Mouse (Mus musculus): ENCODE data around the gene Grip1. TPM values are rescaled to one million over a fixed set of nuclear protein-coding genes. Genes with fewer than 3 reads are reported as not detected.

Gene Grip1
- total RNA-seq, 2 experiments from 2014 or later: 17.7 to 22.7 TPM

DNA sequence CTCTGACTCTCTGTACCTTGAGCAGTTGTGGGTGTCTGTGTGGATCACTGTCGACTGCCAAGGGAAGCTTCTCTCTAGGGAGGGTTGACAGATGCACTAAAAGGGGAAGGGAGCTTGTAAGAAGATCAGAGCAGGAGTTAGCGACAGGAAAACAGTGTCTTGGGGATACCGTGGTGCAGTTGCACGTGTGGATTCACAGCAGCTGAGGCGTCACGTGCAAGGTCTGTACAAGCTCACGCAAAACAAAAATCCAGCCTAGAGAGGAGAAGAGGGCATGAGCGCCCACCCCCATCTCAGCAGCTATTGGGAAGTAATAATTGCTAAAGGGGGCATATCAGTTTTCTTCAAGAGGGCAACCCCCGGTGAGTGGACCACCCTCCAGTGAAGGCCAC, 350.8 kb downstream of the Grip1 start:
- DNase-seq (ENCODE audit: low spot score in 2 of 2): no peak
- intact Hi-C loops (cut with DNase I): loop anchor here (10.0 kb wide), 1 partner anchor 400 kb away; the partner anchor contains the start of genes Irak3 and Tmbim4

DNA sequence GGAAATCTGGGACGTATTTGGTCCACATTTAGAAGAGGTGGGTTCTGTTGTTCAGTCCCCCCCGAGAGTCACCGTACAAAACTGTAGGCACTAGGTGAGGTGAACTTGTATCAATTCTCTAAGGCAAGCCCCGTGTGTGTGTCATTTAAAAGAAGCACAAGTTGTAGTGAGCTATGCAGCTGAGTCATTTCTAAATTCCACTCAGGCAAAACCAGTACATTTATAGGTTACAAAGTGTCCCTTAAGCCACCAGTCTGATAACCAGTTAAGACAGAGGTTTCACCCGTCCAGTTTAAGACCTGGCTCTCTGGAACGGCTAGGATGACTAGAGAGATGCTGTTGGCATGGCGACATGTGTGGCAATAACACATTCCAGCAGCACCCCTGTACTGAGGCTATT, 351.5 kb downstream of the Grip1 start:
- no peak for DNase-seq (ENCODE audit: low spot score in 2 of 2)
- intact Hi-C loops (cut with DNase I): loop anchor here (10.0 kb wide), 1 partner anchor 400 kb away; the partner anchor contains the start of genes Irak3 and Tmbim4

DNA sequence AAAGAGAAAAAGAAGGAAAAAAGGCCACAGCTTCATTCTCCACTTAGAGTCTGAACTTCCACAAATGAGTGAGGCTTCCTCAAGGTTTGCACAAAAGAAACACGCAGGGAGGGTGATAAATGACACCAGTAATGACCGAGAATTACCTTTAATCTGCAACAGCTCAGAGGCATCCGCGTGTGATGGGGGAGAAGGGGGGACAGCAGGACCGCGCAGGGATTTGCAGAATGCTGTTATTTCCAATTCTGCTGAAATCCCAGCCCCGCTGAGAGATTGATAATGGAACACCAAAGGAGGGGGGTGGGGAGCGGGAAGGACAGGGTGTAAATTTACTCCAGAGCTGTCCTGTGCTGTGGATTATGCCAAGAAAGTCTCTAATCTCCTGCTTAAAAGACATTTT, 352.5 kb downstream of the Grip1 start:
- DNase-seq (ENCODE audit: low spot score in 2 of 2): no peak
- intact Hi-C loops (cut with DNase I): loop anchor here (10.0 kb wide), 1 partner anchor 399 kb away; the partner anchor contains the start of genes Irak3 and Tmbim4

DNA sequence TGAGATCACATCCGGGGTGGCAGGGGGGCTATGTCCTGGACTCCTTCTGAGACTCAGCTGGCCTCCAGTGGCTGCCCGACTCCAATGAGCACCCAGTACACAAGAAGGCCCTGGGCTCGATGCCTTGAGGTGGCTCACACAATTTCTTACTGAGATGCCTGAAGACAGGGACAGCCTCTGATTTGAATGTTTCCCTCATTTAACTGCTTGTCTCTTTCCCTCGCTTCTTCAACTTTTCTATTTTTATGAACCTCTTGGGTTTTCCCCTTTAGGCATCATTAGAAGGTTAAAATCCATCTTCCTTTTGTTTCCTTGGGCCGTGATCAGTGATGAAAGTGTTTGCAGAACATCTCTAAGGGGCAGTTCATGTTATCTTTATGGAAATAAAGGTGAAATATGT, 354.8 kb downstream of the Grip1 start:
- no peak for DNase-seq (ENCODE audit: low spot score in 2 of 2)
- intact Hi-C loops (cut with DNase I): loop anchor here (10.0 kb wide), 1 partner anchor 396 kb away; the partner anchor contains the start of genes Irak3 and Tmbim4

DNA sequence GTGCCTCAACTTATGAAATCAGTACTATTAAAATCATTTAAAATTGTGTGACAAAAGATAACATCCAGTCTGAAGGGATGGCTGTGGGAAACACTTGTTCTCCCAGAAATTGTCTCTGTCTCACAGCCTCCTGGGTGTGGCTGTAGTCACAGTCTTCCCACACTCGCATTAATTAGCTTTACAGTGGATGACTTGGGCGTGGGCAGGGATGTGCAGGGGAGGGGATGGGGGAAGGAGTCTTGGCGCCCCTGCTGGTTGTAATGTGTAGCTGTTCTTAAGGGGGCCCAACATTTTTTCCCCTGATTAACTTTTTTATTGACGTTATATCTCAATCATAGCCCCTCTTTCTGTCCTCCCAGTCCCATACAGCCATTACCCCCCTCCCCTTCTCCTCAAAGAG, 360.5 kb downstream of the Grip1 start:
- no peak for DNase-seq (ENCODE audit: low spot score in 2 of 2)
- intact Hi-C loops (cut with DNase I): no loop called here

DNA sequence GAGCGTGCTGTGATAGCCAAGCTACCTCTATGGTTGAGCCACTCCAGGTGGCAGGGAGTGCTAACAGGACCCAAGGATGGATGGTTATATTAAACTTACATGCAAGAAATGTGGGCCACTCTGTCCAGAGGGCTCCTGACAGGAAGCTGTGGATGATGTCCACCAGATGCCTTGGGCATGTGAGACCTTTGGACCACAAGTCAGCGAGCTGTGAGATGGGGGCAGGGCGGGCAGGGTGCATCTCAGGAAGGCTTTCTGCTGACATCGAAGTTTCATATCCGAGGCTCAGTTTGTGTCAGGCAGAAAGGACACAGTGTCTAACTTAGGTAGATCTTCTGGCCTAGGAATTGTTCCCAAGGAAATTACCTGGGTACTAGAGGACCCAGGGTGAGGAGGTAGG, 362.4 kb downstream of the Grip1 start:
- no peak for DNase-seq (ENCODE audit: low spot score in 2 of 2)
- intact Hi-C loops (cut with DNase I): no loop called here

DNA sequence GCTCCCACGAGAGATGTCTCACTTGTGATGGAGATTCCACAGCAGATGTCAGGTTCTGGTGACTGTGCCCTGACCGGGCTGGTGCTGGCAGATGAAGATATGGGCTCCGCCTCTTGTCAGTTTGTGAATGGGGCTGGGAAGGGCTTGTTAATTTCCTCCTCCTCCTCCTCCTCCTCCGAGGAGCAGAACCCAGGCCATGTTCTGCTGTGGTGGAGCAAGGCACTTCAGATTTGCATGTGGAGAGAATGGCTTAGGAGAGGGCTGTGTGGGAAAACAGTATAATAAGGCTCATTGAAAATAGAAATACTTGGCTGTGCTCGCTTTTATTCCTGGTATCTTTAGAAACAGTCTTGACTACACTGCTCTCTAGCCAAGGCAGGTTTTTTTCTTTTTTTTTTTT, 364.8 kb downstream of the Grip1 start:
- intact Hi-C loops (cut with DNase I): no loop called here
- DNase-seq (ENCODE audit: low spot score in 2 of 2): peak; percentile 18 to 22

DNA sequence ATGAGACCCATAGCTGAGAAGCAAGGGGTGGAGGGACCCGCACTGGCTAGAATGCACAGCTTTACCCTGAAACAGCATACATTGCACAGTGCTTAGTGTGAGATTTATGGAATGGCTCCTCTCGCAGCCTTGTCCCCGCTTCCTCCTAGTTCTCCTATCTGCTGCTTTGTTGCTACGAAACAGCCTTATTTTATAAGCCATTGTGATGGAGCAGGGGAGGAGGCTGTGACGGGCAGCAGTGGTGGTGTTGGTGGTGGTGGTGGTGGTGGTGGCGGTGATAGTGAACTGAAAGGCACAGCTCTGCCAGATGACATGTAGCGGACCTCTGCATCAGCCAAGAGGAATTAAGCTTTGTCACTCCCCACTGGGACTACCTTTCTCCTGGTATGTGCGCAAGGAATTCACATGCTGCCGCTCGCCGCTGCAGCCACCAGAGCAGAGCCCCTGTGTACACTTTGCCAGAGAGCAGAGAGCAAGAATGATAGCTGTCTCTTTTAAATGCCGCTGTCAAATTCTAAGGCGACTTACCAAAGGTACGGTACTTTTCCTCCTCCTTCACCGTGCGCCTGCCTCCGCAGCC, 365.6 kb downstream of the Grip1 start:
- intact Hi-C loops (cut with DNase I): no loop called here
- DNase-seq (ENCODE audit: low spot score in 2 of 2): peak; percentile 47 to 56

DNA sequence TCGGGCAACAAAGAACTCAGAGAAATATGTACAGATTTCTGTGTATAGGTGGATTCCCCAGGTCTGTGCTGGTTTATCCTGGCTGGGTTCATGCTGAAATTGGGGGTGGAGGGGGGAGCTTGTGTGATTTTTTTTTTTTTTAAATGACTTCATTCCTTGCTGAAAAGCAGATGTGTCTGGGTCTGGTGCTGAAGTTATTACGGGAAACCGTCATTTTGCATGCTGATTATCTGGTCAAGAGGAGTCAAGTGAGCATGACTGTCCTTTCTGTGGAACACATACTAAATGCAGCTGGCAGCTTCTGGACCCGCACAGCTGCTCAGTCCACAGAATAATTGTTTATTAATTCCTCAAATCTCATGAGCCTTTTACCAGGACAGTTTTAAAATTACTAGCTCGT, 366.1 kb downstream of the Grip1 start:
- intact Hi-C loops (cut with DNase I): no loop called here
- no peak for DNase-seq (ENCODE audit: low spot score in 2 of 2)

DNA sequence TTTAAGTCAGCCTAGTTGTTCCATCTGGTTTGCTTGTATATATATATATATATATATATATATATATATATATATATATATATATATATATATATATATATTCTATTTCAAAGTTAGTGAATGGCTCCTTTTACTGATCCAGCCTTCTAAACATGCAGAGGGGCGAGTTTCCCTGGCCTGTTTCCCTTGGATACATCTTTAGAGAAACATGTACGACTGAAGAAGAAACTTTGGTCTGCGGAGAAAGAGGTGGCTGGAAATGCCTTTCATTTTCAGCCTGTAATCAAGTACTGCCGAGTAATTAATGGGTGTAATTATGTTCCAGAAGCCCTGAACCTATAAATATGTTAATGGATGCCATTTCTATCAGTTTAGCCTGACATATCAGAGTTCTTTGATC, 366.8 kb downstream of the Grip1 start:
- intact Hi-C loops (cut with DNase I): no loop called here
- DNase-seq (ENCODE audit: low spot score in 2 of 2): no peak

DNA sequence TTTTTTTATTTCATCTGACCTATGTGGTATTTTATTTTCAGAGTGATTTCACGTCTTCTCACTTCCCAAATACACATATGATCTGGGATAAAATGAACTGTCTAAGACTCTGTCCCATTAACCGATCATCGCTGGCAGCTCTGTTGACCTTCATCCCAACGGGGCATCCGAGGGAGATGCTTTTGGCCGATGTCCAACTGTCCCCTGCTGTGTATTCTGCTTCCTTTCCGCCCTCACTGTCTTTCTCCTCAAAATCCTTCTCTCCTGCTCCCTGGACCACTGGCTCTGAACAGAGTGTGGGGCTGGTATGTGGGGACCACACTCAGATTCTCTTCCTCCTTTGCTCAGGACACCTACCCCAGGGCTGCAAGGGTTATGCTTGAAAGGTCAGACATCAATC, 370.1 kb downstream of the Grip1 start:
- no peak for DNase-seq (ENCODE audit: low spot score in 2 of 2)

DNA sequence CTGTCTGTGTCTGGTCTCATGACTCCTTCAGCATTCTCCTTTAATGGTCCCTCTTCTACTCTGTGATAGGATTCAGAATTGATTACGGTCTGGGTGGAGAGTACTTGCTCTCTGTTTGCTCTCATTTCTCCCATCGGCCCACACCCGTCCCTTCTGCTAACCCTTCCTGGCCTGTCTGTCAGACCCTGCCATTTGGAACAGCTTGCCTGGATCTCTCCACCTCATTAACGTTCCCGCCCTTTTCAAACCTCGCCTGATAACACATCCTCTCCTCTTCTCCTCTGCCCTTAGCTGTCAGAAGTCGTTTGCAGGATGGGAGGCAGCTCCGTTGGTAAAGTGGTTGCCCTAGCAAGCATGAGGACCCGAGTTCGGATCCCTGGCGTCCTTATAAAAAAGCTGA, 370.9 kb downstream of the Grip1 start:
- intact Hi-C loops (cut with DNase I): no loop called here
- no peak for DNase-seq (ENCODE audit: low spot score in 2 of 2)

More for the DNA sequence above, 370.1 kb downstream of the Grip1 start:
- intact Hi-C loops (cut with DNase I): no loop called here

DNA sequence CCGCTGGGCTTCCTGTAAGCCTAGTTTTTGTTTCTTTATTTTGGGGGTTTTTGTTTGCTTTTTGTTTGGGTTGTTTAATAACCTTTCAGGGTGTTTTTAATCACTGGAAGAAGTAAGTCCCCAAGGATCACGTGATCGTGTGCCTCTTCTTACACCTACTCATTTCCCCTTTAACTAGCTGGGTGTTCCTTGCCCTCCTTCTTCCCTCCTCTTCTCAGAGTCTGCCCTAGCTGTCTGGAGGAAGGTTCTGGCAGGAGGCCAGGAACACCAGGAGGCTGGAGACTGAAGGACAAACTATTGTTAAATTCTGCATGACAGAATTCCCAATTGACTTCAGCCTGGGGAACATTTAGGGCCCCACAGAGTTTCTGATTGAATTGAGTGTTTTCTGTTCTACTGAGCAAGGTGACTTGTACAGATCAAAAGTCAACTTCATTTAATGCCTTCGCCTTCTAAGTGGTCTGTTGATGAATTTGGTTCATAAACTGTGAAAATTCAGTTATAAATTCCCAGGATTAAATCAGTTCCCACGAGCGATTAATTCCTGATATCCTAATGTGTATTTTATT, 376.8 kb downstream of the Grip1 start:
- DNase-seq (ENCODE audit: low spot score in 2 of 2): no peak
- intact Hi-C loops (cut with DNase I): no loop called here

DNA sequence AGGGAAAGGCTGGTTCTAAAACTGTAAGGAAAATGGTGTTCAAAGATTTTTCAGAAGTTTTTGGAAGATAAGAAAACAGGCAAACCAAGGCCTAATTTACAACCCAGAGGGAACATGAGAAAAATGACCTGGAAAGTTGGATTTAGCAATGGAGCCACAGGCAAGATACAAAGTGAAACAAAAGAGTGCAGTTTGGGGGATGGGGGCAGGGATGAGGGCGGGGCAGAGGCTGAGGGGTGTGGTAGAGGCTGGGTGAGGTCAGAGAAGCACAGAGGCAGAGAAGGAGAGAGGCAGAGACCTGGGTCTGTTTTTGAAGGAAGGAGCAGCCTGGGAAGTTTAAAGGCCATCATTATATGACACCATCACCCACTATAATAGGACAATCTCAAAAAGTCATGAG, 377.5 kb downstream of the Grip1 start:
- no peak for DNase-seq (ENCODE audit: low spot score in 2 of 2)
- intact Hi-C loops (cut with DNase I): no loop called here

DNA sequence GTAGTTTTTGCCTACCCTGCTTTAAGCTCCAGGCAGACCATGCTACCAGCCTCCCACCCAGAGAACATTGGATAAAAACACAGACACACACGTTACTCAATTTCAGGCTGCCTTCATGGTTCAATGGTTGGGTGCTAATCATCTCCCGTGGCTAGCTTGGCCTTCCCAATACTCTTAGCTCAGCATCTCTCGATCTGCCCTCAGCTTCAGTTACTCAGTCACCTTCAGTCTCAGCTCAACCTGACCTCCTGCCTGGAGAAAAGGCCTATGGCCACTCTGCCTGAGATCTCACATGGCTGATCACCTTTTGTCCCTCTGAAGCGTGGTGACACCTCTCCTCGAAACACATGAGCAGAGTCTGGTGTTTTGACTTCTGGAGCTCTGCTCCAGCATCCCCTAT, 379.7 kb downstream of the Grip1 start:
- no peak for DNase-seq (ENCODE audit: low spot score in 2 of 2)
- intact Hi-C loops (cut with DNase I): no loop called here

DNA sequence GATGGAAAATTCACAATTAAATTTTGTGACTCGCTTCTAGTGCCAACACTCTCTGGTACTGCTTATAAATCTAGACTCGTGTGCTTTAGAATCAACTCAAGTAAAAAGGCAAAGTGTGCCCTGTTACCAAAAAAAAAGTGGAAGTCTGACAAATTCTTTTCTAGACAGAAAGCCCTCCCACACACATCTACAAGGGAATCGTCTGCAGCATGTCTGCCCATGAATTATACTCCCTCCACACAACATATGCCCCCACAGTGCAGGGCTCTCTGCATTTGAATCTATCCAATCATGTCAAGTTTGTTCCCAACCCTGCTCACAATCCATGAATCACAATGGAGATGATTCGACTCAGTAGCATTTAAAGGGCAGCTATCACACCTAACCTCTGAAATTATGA, 380.5 kb downstream of the Grip1 start:
- intact Hi-C loops (cut with DNase I): no loop called here
- DNase-seq (ENCODE audit: low spot score in 2 of 2): peak; percentile 30 to 35

DNA sequence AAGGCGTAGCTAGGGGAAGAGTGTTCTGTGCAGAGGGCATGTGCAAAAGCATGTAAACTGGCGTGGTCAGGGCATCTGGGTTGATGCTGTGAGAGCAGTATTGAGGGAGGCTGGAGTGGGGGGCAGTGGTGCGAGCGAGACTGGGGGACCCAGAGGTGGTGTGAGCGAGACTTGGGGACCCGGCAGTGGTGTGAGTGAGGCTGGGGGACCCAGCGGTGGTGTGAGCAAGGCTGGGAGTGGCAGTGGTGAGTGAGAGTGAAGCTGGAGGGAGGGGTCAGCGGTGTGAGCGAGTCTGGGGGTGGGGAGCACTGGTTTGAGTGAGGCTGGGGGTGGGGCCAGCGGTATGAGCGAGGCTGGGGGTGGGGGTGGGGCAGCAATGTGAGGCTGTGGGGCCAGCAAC, 386.0 kb downstream of the Grip1 start:
- intact Hi-C loops (cut with DNase I): no loop called here
- no peak for DNase-seq (ENCODE audit: low spot score in 2 of 2)

DNA sequence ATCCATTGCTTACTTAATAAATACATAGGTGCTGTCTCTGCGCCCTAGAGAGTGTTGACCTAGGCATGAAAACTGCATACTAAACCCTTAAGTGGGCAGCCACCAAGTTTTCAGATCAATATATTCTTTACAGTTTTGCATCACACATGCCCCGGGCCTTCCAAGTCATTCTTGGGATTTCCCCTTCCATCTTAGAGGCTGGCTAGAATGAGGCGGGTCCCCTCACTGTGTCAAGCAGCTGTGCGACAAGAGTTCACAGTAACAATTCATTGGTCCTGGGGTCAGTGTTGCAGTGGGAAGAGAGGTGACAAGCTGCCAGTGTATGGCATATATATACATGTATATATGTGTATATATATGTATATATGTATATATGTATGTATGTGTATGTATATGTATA, 388.4 kb downstream of the Grip1 start:
- no peak for DNase-seq (ENCODE audit: low spot score in 2 of 2)

DNA sequence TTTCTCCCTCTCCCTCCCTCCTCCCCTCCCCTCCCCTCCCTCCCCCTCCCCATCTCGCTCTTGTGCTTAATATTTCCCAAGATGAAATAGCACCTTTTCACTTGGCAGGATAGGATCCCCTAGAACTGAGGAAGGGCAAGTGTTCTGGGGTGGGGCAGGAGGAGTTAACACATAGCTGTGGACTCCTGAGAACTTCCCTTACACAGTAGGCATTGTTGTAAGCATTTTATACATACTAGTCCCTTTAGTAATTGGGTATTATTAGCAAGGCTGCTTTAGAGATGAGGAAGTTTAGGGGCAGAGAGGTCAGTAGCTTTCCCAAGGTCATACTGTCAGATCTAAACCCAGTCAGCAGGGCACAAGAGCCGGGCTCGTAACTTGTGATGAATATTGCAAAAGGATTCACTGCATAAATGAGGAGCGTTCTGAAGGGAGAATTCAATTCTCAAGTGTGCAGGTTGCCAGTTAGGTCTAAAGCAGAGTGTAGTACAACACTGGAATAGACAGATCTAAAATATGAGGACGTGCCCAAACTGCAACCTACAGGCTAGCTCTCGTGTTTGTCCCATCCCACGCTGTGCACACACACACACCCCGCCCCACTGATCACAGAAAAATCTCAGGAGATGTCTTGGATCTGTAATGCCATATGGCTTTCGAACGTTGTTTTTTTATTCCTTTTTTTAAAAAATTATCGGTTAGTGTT, 392.2 kb downstream of the Grip1 start:
- intact Hi-C loops (cut with DNase I): no loop called here
- no peak for DNase-seq (ENCODE audit: low spot score in 2 of 2)

More for the DNA sequence above, 388.4 kb downstream of the Grip1 start:
- intact Hi-C loops (cut with DNase I): no loop called here

DNA sequence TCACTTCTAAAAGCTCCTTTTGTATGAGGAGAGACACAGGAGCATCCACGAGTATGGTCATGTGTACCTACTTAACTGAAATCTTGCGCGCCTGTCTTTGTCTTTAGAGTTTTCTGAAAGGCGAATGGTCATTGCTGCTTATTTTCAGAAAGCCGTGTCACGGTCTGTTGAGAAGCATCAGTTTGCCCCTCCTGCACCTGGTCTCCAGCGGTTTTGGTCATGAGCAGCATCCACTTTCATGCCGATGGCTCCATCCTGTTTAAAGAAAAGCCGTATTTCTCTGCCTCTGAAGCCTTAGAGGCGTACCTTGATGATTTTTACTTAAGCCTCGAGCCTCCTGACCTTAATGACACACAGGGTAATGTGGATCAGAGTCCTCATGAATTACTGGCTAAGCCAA, 398.0 kb downstream of the Grip1 start:
- no peak for DNase-seq (ENCODE audit: low spot score in 2 of 2)
- intact Hi-C loops (cut with DNase I): no loop called here

DNA sequence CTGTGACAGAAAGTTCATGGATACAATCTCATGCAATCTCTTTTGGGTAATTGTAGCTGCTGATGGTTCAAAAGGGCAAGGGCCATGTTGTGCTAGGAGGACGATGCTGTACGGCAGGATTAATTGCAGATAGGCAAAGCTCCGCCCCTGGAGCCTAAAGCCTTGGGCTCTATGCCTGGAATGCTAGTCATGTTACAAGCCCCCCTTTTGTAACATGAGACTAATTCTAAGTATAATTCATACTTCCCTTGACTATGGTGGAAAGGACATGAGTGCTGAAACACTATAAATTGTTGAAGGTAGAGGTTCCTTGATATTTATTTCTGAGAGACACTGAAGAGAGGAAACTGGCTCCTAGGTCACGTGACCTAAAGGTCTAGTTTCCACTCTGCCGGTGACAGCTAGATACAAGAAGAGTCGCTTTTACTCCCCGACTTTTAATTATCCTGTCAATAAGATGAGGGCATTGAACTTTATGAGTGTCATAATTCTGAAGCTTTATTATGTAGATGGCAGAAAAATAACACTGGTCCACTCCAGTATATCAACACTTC, 399.0 kb downstream of the Grip1 start:
- DNase-seq (ENCODE audit: low spot score in 2 of 2): no peak
- intact Hi-C loops (cut with DNase I): no loop called here
